Mouse (Mus musculus): ENCODE data around the gene Spdef.

- TF ChIP-seq POLR2A (IDR thresholded peaks at IDR 0.05; ENCODE audit: control insufficient read depth, low read depth, low read length) (no peak), CTCF (IDR thresholded peaks at IDR 0.05; ENCODE audit: control insufficient read depth, insufficient read depth, insufficient replicate concordance, low read depth, low read length) (no peak)
Measured at GRCm38 (mm10) chr17:27699641-27700244, 29.0 kb downstream of the Spdef start.
